26 mouse cellular contexts compared by ENCODE assay signal in genomic region chr15:62253724-62254123, GRCm38 (mm10).
"Had no signal": no experiment of that assay in that cellular context is flagged by ENCODE, and none has a peak within 500 bp of the region (broad histone marks: within the 10 kb centered on the region; RNA-seq: fewer than 3 reads in every experiment).

No protein-coding gene starts in this region.

- H3K4me2 ChIP-seq: embryonic facial prominence, embryonic 12.5 days; embryonic facial prominence, embryonic 13.5 days; embryonic facial prominence, embryonic 15.5 days; forebrain, embryonic 12.5 days; forebrain, embryonic 13.5 days; forebrain, embryonic 15.5 days had no signal

- ATAC-seq: forebrain, embryonic 13.5 days; forebrain, embryonic 14.5 days; forebrain, embryonic 15.5 days; forebrain, embryonic 16.5 days; forebrain, postnatal 0 days had no signal

- DNase-seq: cerebellum, adult 8-10 months; cerebellum, adult 9-10 months; cerebellum, adult 9-11 months; cerebellum, postnatal 10 days; cerebellum, postnatal 14 days; cerebellum, postnatal 25 days; cerebellum, postnatal 36 days; embryo, embryonic 11 days; forebrain, postnatal 0 days; gastrocnemius, adult 2 months; gastrocnemius, postnatal 10 days; gastrocnemius, postnatal 14 days; gastrocnemius, postnatal 25 days; gastrocnemius, postnatal 36 days; heart, adult 2 months had no signal

- H3K9me3 ChIP-seq: embryonic facial prominence, embryonic 10.5 days; embryonic facial prominence, embryonic 12.5 days; embryonic facial prominence, embryonic 13.5 days; embryonic facial prominence, embryonic 15.5 days; forebrain, embryonic 10.5 days; forebrain, embryonic 12.5 days; forebrain, embryonic 13.5 days; forebrain, embryonic 15.5 days had no signal

- H3K4me1 ChIP-seq: embryonic facial prominence, embryonic 13.5 days had no signal

- H3K9ac ChIP-seq: embryonic facial prominence, embryonic 12.5 days; embryonic facial prominence, embryonic 13.5 days; embryonic facial prominence, embryonic 15.5 days; forebrain, embryonic 12.5 days; forebrain, embryonic 13.5 days; forebrain, embryonic 15.5 days; forebrain, postnatal 0 days had no signal

- H3K27ac ChIP-seq: embryonic facial prominence, embryonic 10.5 days; embryonic facial prominence, embryonic 12.5 days; embryonic facial prominence, embryonic 13.5 days; embryonic facial prominence, embryonic 15.5 days; forebrain, embryonic 10.5 days; forebrain, embryonic 12.5 days; forebrain, embryonic 13.5 days; forebrain, embryonic 15.5 days; gastrocnemius, adult 2 months; heart, adult 2 months had no signal

- H3K27me3 ChIP-seq: embryonic facial prominence, embryonic 12.5 days; embryonic facial prominence, embryonic 13.5 days; embryonic facial prominence, embryonic 15.5 days; forebrain, embryonic 12.5 days; forebrain, embryonic 13.5 days; forebrain, embryonic 15.5 days had no signal

- H3K4me3 ChIP-seq: embryonic facial prominence, embryonic 10.5 days; embryonic facial prominence, embryonic 12.5 days; embryonic facial prominence, embryonic 13.5 days; embryonic facial prominence, embryonic 15.5 days; erythroblast, embryonic 14.5 days; forebrain, embryonic 10.5 days; forebrain, embryonic 12.5 days; forebrain, embryonic 13.5 days; forebrain, embryonic 15.5 days; gastrocnemius, adult 2 months; heart, adult 2 months had no signal

- H3K36me3 ChIP-seq: embryonic facial prominence, embryonic 12.5 days; embryonic facial prominence, embryonic 13.5 days; embryonic facial prominence, embryonic 15.5 days; forebrain, embryonic 12.5 days; forebrain, embryonic 15.5 days had no signal
